Mouse (Mus musculus) retina, adult 2 months (tissue): ENCODE measurements around the gene Eif2b3.

ENCODE experiments used
- DNase-seq: peaks from one replicate; pipeline ENCODE4 v3.0.0-alpha.2; 2012; ENCODE audit warnings: low read depth, low spot score

Gene Eif2b3

GRCm38 (mm10) chr4:117094626-117095361 lies 75.6 kb downstream of the Eif2b3 start:
- DNase-seq: no peak

GRCm38 (mm10) chr4:117095551-117096452 lies 76.6 kb downstream of the Eif2b3 start, which contains the start of gene Ptch2:
Gene Ptch2, plus strand, starts transcription at chr4:117096075.
- no peak for DNase-seq

- DNase-seq: no peak
These were observed 77.5 kb downstream of the Eif2b3 start for GRCm38 (mm10) chr4:117096666-117097065.

- DNase-seq: no peak
These were observed 79.0 kb downstream of the Eif2b3 start for GRCm38 (mm10) chr4:117097969-117098763.

- no peak for DNase-seq
These were observed 79.5 kb downstream of the Eif2b3 start for GRCm38 (mm10) chr4:117098764-117099036.

- no peak for DNase-seq
These were observed 80.8 kb downstream of the Eif2b3 start for GRCm38 (mm10) chr4:117100036-117100435.

GRCm38 (mm10) chr4:117101218-117101617 lies 82.0 kb downstream of the Eif2b3 start:
- DNase-seq: no peak

- DNase-seq: no peak
These were observed 85.5 kb downstream of the Eif2b3 start for GRCm38 (mm10) chr4:117104672-117105071.

GRCm38 (mm10) chr4:117105127-117105526 lies 85.9 kb downstream of the Eif2b3 start:
- no peak for DNase-seq

- no peak for DNase-seq
These were observed 88.8 kb downstream of the Eif2b3 start for GRCm38 (mm10) chr4:117107813-117108523.

- DNase-seq: no peak
These were observed 89.3 kb downstream of the Eif2b3 start for GRCm38 (mm10) chr4:117108524-117108849.

GRCm38 (mm10) chr4:117109330-117109729 lies 90.1 kb downstream of the Eif2b3 start:
- DNase-seq: no peak

- no peak for DNase-seq
These were observed 91.0 kb downstream of the Eif2b3 start for GRCm38 (mm10) chr4:117110249-117110648.

GRCm38 (mm10) chr4:117110985-117111384 lies 91.8 kb downstream of the Eif2b3 start:
- no peak for DNase-seq

GRCm38 (mm10) chr4:117113237-117113636 lies 94.0 kb downstream of the Eif2b3 start:
- DNase-seq: no peak

GRCm38 (mm10) chr4:117115592-117115991 lies 96.4 kb downstream of the Eif2b3 start:
- DNase-seq: no peak

- no peak for DNase-seq
These were observed 98.7 kb downstream of the Eif2b3 start for GRCm38 (mm10) chr4:117117931-117118330.

- DNase-seq: no peak
These were observed 100.4 kb downstream of the Eif2b3 start for GRCm38 (mm10) chr4:117119636-117120035.

- DNase-seq: no peak
These were observed 100.8 kb downstream of the Eif2b3 start for GRCm38 (mm10) chr4:117120052-117120444.

- DNase-seq: peak; percentile 85
These were observed 101.5 kb downstream of the Eif2b3 start for GRCm38 (mm10) chr4:117120445-117121414.
